Mouse (Mus musculus) E14TG2a.4 (cell line): ENCODE data around the gene Iqck.

ENCODE experiments used
- CTCF ChIP-seq: conservative IDR thresholded peaks from 2 replicates; pipeline ENCODE4 v1.5.1; 2014; ENCODE audit warnings: low read length
- NANOG ChIP-seq: IDR thresholded peaks from 2 replicates; pipeline ENCODE4 v1.6.1; 2014; ENCODE audit warnings: borderline replicate concordance, low read length, mixed read lengths

DNA sequence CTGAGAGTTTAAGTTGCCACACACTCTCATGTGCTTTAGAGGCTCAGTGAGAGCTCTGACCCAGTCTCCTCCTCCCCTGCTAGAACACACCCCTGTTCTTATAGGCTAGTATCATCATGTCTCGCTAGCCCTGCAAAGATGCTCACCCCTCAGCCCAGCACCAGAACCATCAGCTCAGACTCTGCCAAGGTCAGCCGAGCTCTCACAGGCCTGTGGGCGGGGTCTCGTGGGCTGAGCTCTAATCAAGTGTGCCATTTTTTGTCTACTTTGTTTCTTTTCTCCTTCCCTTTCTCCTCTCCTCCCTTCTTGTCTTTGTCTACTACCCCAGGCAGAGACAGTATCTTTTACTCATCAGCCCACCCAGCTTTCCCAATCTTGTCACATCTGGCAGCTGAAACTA is 130.2 kb downstream of the Iqck start:
- TF ChIP-seq CTCF: no peak
- no peak for TF ChIP-seq NANOG
